In the genomic region with DNA sequence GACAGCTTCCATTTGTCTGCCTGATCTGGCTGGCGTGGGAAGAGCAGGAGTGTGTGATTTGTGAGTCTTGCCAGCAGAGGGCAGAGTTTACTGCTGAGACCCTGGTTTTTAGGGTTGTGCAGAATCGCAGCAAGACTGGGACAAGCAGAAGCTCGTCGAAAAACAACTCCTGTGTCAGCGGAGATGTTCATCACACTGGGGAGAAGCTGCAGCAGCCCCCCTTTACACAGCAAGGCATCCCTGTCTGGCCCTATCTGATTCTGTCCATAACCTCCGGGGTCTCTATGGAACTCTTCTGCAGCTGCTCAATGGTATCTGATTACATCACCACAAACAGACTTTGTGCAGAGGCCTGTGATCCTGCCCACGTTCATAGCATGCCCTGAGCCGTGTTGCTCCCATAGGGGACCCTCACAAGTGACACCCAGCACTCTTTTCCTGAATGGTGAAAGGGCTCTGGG, we compare ENCODE assay signal across 9 mouse cellular contexts.
A peak's percentile ranks its signal among the peaks of the same experiment; 100 is the strongest.
DNase-seq lines count a peak whose midpoint lies in the region; ATAC-seq and TF ChIP-seq lines count a peak whose summit lies in the region.
"Had no signal": no experiment of that assay in that cellular context is flagged by ENCODE, and none has a peak within 500 bp of the region (broad histone marks: within the 10 kb centered on the region; RNA-seq: fewer than 3 reads in every experiment).

No protein-coding gene starts in this region.

- H3K27ac ChIP-seq in lung, embryonic 14.5 days (ENCODE audit: low read depth), result no peak overlapping the region
- no peak overlapping the region for H3K27ac ChIP-seq in forebrain, embryonic 12.5 days
- H3K27ac ChIP-seq in kidney, adult 2 months (ENCODE audit: insufficient read depth, low read depth, low read length), result no peak overlapping the region
- H3K27ac ChIP-seq in limb, embryonic 13.5 days, result no peak overlapping the region
- H3K27ac ChIP-seq in neural tube, embryonic 15.5 days (replicated peaks), result no peak overlapping the region
- H3K27ac ChIP-seq: liver, embryonic 13.5 days had no signal

- no peak for ATAC-seq in lung, embryonic 14.5 days (ENCODE audit: insufficient read depth)
- ATAC-seq in forebrain, embryonic 12.5 days (ENCODE audit: low FRiP score), result peak; percentile 69
- ATAC-seq in limb, embryonic 13.5 days (ENCODE audit: low FRiP score, low read depth), result peak; percentile 32; the same call in 1 of the 2 replicates
- ATAC-seq in neural tube, embryonic 15.5 days (ENCODE audit: low FRiP score), result peak; percentile 82

- TF ChIP-seq CTCF in lung, embryonic 14.5 days (IDR thresholded peaks at IDR 0.05; ENCODE audit: low read depth), result peak; percentile 69
- TF ChIP-seq CTCF in kidney, adult 2 months (conservative IDR thresholded peaks at IDR 0.05; ENCODE audit: insufficient read depth, insufficient read length, low read depth, low read length), result peak; percentile 66

- H3K4me1 ChIP-seq in lung, embryonic 14.5 days (ENCODE audit: insufficient read depth), result no peaks in the 10 kb centered on the region
- no peaks in the 10 kb centered on the region for H3K4me1 ChIP-seq in forebrain, embryonic 12.5 days
- H3K4me1 ChIP-seq in kidney, adult 2 months (ENCODE audit: control insufficient read depth, insufficient read depth, low read length), result no peaks in the 10 kb centered on the region
- no peaks in the 10 kb centered on the region for H3K4me1 ChIP-seq in limb, embryonic 13.5 days
- H3K4me1 ChIP-seq in neural tube, embryonic 15.5 days, result 0 out of 2 replicates have a peak, but pooled peaks cover 6% of the 10 kb centered on the region
- H3K4me1 ChIP-seq: liver, embryonic 13.5 days had no signal

- TF ChIP-seq POLR2A in kidney, adult 2 months (IDR thresholded peaks at IDR 0.05; ENCODE audit: low read depth, low read length), result no peak

- H3K4me3 ChIP-seq in lung, embryonic 14.5 days (ENCODE audit: low read depth, low read length), result no peak overlapping the region
- H3K4me3 ChIP-seq in forebrain, embryonic 12.5 days (replicated peaks), result no peak overlapping the region
- no peak overlapping the region for H3K4me3 ChIP-seq in kidney, adult 2 months (ENCODE audit: insufficient read depth, low read depth, low read length)
- H3K4me3 ChIP-seq in limb, embryonic 13.5 days, result no peak overlapping the region
- H3K4me3 ChIP-seq in neural tube, embryonic 15.5 days (replicated peaks), result no peak overlapping the region
- H3K4me3 ChIP-seq: liver, embryonic 13.5 days had no signal

- no peak overlapping the region for H3K4me2 ChIP-seq in lung, embryonic 14.5 days
- no peak overlapping the region; the same call in 1 of the 2 replicates for H3K4me2 ChIP-seq in forebrain, embryonic 12.5 days
- H3K4me2 ChIP-seq in limb, embryonic 13.5 days (replicated peaks), result no peak overlapping the region
- H3K4me2 ChIP-seq in neural tube, embryonic 15.5 days, result no peak overlapping the region; the same call in 1 of the 2 replicates
- H3K4me2 ChIP-seq: liver, embryonic 13.5 days had no signal

- no peaks in the 10 kb centered on the region for H3K9me3 ChIP-seq in lung, embryonic 14.5 days (ENCODE audit: low read depth, low read length)
- H3K9me3 ChIP-seq in forebrain, embryonic 12.5 days, result no peaks in the 10 kb centered on the region
- H3K9me3 ChIP-seq in limb, embryonic 13.5 days, result no peaks in the 10 kb centered on the region
- no peaks in the 10 kb centered on the region for H3K9me3 ChIP-seq in neural tube, embryonic 15.5 days (replicated peaks)
- H3K9me3 ChIP-seq: liver, embryonic 13.5 days had no signal

- WGBS in lung, embryonic 14.5 days, result 19% methylated on average over 8 of the region's 8 CpGs
- WGBS in forebrain, embryonic 12.5 days, result 25% methylated on average over 8 of the region's 8 CpGs
- 9% methylated on average over 8 of the region's 8 CpGs for WGBS in kidney, adult 2 months
- 17% methylated on average over 8 of the region's 8 CpGs for WGBS in limb, embryonic 13.5 days
- WGBS in neural tube, embryonic 15.5 days, result 16% methylated on average over 8 of the region's 8 CpGs

- H3K27me3 ChIP-seq in lung, embryonic 14.5 days (ENCODE audit: insufficient read depth, low read length), result no peaks in the 10 kb centered on the region
- no peaks in the 10 kb centered on the region for H3K27me3 ChIP-seq in forebrain, embryonic 12.5 days
- H3K27me3 ChIP-seq in kidney, adult 2 months (replicated peaks; ENCODE audit: control insufficient read depth, insufficient read depth, low read length), result no peaks in the 10 kb centered on the region
- no peaks in the 10 kb centered on the region for H3K27me3 ChIP-seq in limb, embryonic 13.5 days
- H3K27me3 ChIP-seq in neural tube, embryonic 15.5 days (replicated peaks), result no peaks in the 10 kb centered on the region
- H3K27me3 ChIP-seq: liver, embryonic 13.5 days had no signal

- H3K9ac ChIP-seq in lung, embryonic 14.5 days, result no peak overlapping the region
- no peak overlapping the region for H3K9ac ChIP-seq in forebrain, embryonic 12.5 days
- H3K9ac ChIP-seq in limb, embryonic 13.5 days, result no peak overlapping the region
- H3K9ac ChIP-seq in neural tube, embryonic 15.5 days (replicated peaks), result no peak overlapping the region
- H3K9ac ChIP-seq: liver, embryonic 13.5 days had no signal

- H3K36me3 ChIP-seq in lung, embryonic 14.5 days (ENCODE audit: insufficient read depth), result no peaks in the 10 kb centered on the region
- H3K36me3 ChIP-seq in forebrain, embryonic 12.5 days (replicated peaks), result no peaks in the 10 kb centered on the region
- H3K36me3 ChIP-seq in kidney, adult 2 months (ENCODE audit: control insufficient read depth, insufficient read depth, low read length), result no peaks in the 10 kb centered on the region
- no peaks in the 10 kb centered on the region for H3K36me3 ChIP-seq in limb, embryonic 13.5 days
- H3K36me3 ChIP-seq in neural tube, embryonic 15.5 days, result no peaks in the 10 kb centered on the region
- H3K36me3 ChIP-seq: liver, embryonic 13.5 days had no signal

- peak; percentile 73 for DNase-seq in lung, embryonic 14.5 days
- no peak for DNase-seq in lung, postnatal 4 days
- peak; percentile 55 for DNase-seq in brain, embryonic 18.5 days (ENCODE audit: low read depth, low spot score)
- DNase-seq in kidney, adult 2 months, result peak; percentile 27
- DNase-seq in adipocyte (ENCODE audit: low spot score), result no peak
- DNase-seq: liver, embryonic 13.5 days had no signal

Comparison
In these comparisons a context has a peak if more than half of its experiments do, and no peak if none do; other contexts are left out.
1. DNase-seq: peak in lung, embryonic 14.5 days (single experiment), brain, embryonic 18.5 days (single experiment) and kidney, adult 2 months (single experiment); none in lung, postnatal 4 days (0 of 2) and adipocyte (single experiment).